Mouse (Mus musculus) heart, embryonic 11.5 days (tissue): ENCODE data around the gene Mboat7. TPM values are rescaled to one million over a fixed set of nuclear protein-coding genes. Genes with fewer than 3 reads are reported as not detected.
"Not testable (repeated sequence)": the region's sequence is repeated elsewhere in the genome, so short reads cannot be mapped to it uniquely, and the experiment has no call there.

Experiments
- ATAC-seq: fragments of 200-750 bp; cut with Nextera tagmentation; replicated peaks from 2 replicates; pipeline ENCODE4 v1.8.0; 2017; ENCODE audit warnings: moderate library complexity; ENCODE audit not compliant: insufficient number of reproducible peaks, low FRiP score, low TSS enrichment
- H3K27ac ChIP-seq: fragments of 300-500 bp; sonication (generic); 2 replicates; pipeline ENCODE4 v1.5.1; 2014; ENCODE audit warnings: mild to moderate bottlenecking, low read depth, low read length
- H3K27me3 ChIP-seq: fragments of 300-500 bp; sonication (generic); 2 replicates; pipeline ENCODE4 v1.6.1; 2014; ENCODE audit warnings: mild to moderate bottlenecking, low read length, mixed read lengths; ENCODE audit not compliant: control insufficient read depth, insufficient read depth
- H3K36me3 ChIP-seq: fragments of 300-500 bp; sonication (generic); 2 replicates; pipeline ENCODE4 v1.6.1; 2014; ENCODE audit warnings: mild to moderate bottlenecking, low read length, moderate library complexity, mixed read lengths; ENCODE audit not compliant: control insufficient read depth, insufficient read depth
- H3K4me1 ChIP-seq: fragments of 300-500 bp; sonication (generic); 2 replicates; pipeline ENCODE4 v1.6.1; 2014; ENCODE audit warnings: low read length; ENCODE audit not compliant: control insufficient read depth, insufficient read depth
- H3K4me2 ChIP-seq: fragments of 300-500 bp; sonication (generic); 2 replicates; pipeline ENCODE4 v1.6.1; 2014; ENCODE audit warnings: mild to moderate bottlenecking, moderate library complexity
- H3K4me3 ChIP-seq: fragments of 300-500 bp; sonication (generic); 2 replicates; pipeline ENCODE4 v1.5.1; 2014; ENCODE audit warnings: low read depth, low read length
- H3K9ac ChIP-seq: fragments of 300-500 bp; sonication (generic); 2 replicates; pipeline ENCODE4 v1.6.1; 2014; ENCODE audit warnings: mild to moderate bottlenecking, low read depth, low read length, moderate library complexity
- H3K9me3 ChIP-seq: fragments of 300-500 bp; sonication (generic); replicated peaks from 2 replicates; pipeline ENCODE4 v1.6.1; 2016; ENCODE audit warnings: low read length; ENCODE audit not compliant: control insufficient read depth
- WGBS: fragments of 180-500 bp; shearing (Covaris S2); extraction: QIAGEN DNeasy Blood & Tissue Kit; methylation state at CpG from one replicate; pipeline ENCODE4 v1.1.7; 2014; ENCODE audit not compliant: insufficient replicate concordance; 5-methylcytosine and 5-hydroxymethylcytosine counted together
- polyA plus RNA-seq: library from polyadenylated mRNA; unstranded; fragments of >200 nt; fragmentation: Nextera tagmentation; extraction: Ambion mirVana; gene quantifications from 2 replicates; pipeline ENCODE4 v1.2.1, GENCODE M21; 2014

Gene Mboat7
- polyA plus RNA-seq, 1 experiment from 2014 or later = 23.9 TPM

DNA sequence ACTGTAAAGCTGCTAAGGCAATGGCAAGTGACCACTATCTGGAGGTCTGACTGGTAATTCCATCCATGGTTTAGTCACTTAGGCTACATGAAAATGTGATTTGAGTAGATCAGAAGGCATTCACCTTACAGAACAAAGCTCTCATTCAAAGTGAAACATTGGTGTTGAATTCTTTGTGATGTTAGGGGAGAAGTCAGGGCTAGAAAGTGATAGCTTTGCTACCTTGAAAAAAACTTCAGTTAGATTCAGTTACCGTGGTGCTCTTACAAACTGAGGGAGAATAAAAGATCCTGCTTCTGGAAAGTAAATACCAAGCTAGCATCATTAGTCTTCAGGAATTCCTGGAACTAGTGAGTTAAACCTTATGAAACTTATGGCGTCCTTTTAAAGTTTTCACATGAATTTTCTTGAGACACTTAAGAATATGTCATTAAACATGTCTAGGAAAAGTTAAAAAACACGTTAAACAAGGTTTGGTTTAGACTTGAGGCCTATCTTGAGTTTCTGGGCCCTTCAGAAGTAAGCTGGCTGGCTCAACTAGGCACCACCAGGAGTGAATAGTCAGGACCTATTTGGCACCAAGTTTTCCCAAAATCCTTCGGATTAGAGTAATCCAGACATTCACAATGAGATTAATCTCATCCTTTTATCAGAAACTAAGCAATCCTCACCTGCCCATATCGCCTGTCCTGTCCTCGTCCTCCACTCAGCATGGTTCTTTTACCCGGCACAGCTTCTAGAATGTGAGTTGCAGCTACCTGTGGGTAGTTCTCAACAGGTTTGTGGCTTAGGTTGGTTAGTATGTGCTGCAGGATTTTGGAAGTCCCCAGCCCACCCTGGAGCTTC, 14.5 kb upstream of the Mboat7 start:
- H3K4me2 ChIP-seq = no peak overlapping the region
- no peaks in the 10 kb centered on the region for H3K27me3 ChIP-seq
- H3K9ac ChIP-seq = no peak overlapping the region
- H3K9me3 ChIP-seq = no peaks in the 10 kb centered on the region
- H3K27ac ChIP-seq = no peak overlapping the region; the same call in 1 of the 2 replicates
- peaks cover 5% of the 10 kb centered on the region for H3K36me3 ChIP-seq
- no peak for ATAC-seq
- peaks cover 8% of the 10 kb centered on the region for H3K4me1 ChIP-seq
- 30% methylated on average over 7 of the region's 7 CpGs for WGBS
- H3K4me3 ChIP-seq = no peak overlapping the region

DNA sequence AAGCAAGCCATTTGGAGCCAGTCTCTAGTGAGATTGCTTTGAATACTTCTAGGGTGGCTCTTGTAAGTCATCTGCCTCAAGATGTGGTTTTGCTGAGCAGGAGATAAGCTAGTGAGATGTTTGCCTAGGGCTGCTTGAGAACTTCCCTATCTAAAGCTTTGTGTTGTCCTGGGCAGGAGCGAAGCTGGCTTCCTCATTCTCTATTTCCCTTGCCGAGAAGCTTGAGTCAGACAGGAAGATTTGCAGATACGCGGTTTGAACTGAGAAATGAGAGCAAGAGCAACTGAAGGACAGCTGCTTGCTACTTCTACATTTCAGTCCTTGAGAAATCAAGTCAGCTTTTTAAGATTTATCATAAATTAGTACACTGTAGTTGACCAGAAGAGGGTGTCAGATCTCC, 13.7 kb upstream of the Mboat7 start:
- no peaks in the 10 kb centered on the region for H3K9me3 ChIP-seq
- 46% methylated on average over 4 of the region's 4 CpGs for WGBS
- no peak overlapping the region for H3K4me2 ChIP-seq
- H3K27ac ChIP-seq = no peak overlapping the region
- no peak overlapping the region for H3K9ac ChIP-seq
- H3K4me3 ChIP-seq = no peak overlapping the region
- peaks cover 8% of the 10 kb centered on the region for H3K4me1 ChIP-seq
- H3K36me3 ChIP-seq = peaks cover 5% of the 10 kb centered on the region
- no peak for ATAC-seq
- no peaks in the 10 kb centered on the region for H3K27me3 ChIP-seq

DNA sequence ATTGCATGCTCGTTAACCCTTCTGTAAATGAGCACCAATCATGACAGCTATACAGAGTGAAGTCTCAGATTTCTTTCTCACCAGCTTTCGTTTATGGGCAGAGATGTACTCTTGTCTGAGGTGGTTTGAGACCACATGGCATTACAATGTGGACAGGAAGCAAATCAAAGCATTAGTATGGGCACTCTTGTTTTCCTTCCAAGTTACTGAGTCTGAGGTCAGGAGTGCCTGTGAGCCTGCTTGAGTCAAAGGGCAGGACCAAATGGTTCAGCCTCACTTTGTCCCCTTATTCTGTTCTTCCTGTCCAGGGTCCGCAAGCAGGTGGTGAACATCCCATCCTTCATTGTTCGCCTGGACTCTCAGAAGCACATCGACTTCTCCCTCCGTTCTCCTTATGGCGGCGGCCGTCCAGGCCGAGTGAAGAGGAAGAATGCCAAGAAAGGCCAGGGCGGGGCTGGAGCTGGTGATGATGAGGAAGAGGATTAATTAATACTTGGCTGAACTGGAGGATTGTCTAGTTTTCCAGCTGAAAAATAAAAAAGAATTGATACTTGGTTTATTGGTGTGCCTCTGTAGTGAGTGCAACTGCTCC, 13.1 kb upstream of the Mboat7 start:
- H3K36me3 ChIP-seq = peaks cover 5% of the 10 kb centered on the region
- H3K4me1 ChIP-seq = peaks cover 8% of the 10 kb centered on the region
- ATAC-seq = no peak
- no peaks in the 10 kb centered on the region for H3K9me3 ChIP-seq
- H3K9ac ChIP-seq = peak overlapping the region; percentile 87; the same call in 1 of the 2 replicates
- 66% methylated on average over 11 of the region's 11 CpGs for whole genome bisulfite sequencing
- no peak overlapping the region for H3K27ac ChIP-seq
- H3K4me2 ChIP-seq = peak overlapping the region; percentile 92
- H3K4me3 ChIP-seq = peak overlapping the region; percentile 78
- no peaks in the 10 kb centered on the region for H3K27me3 ChIP-seq

DNA sequence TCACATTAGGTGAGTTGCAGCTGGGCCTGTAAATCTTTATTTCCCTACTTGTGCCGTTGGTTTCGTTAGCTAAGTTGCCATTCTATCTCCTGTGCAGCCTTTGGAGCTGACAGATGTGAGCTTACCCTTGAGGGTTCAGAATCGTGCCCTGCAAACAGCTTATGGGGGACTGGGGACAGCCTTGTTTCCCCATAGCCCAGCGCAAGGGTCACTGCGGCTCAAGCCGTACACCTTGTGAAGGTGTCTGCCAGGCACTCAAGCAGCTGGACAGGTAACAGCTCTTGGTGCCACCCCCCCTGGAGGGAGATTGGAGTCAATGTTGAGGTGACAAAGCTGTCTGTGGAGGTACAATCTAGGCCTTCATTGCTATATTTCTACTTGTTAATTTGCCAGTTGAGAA, 12.6 kb upstream of the Mboat7 start:
- no peaks in the 10 kb centered on the region for H3K27me3 ChIP-seq
- H3K4me1 ChIP-seq = peaks cover 8% of the 10 kb centered on the region
- no peaks in the 10 kb centered on the region for H3K9me3 ChIP-seq
- H3K27ac ChIP-seq = no peak overlapping the region
- no peak for ATAC-seq
- H3K9ac ChIP-seq = peak overlapping the region; percentile 87
- peak overlapping the region; percentile 92 for H3K4me2 ChIP-seq
- WGBS = 37% methylated on average over 6 of the region's 6 CpGs
- peak overlapping the region; percentile 78 for H3K4me3 ChIP-seq
- peaks cover 5% of the 10 kb centered on the region for H3K36me3 ChIP-seq

DNA sequence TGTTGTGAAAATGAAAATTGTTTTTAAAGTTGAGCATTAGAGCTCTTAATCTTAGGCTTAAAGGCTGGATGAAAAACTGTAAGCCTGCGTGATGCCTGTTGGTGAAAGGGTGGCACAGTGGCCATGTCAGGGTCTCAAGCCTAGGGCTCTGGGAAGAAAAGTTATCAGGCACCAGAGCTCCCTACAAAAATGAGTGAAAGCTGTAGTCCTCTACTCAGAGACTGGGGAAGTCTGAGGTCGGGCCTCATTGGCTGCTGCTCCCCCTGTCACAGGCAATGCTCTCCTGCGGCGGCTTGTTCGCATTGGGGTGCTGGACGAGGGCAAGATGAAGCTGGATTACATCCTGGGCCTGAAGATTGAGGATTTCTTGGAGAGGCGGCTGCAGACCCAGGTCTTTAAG, 12.1 kb upstream of the Mboat7 start:
- not testable (repeated sequence) for H3K36me3 ChIP-seq
- peak overlapping the region; percentile 87 for H3K9ac ChIP-seq
- 8% methylated on average over 6 of the region's 7 CpGs for whole genome bisulfite sequencing

DNA sequence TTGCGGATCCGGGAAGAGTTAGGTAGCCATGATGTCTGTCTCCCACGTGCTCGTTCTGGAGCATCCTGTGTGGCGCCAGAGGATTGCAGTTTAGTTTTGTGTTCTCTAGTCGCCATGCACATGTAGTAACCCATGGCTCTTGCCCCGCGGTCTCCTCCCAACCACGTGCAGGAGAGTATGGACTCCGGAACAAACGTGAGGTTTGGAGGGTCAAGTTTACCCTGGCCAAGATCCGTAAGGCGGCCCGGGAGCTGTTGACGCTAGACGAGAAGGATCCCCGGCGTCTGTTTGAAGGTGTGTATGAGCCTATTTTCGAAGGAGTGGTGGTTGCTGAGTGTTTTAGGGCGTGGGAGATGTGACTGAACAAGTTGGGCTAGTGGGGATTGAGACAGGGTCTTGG, 11.2 kb upstream of the Mboat7 start:
- peaks cover 8% of the 10 kb centered on the region for H3K4me1 ChIP-seq
- peaks cover 9% of the 10 kb centered on the region for H3K36me3 ChIP-seq
- H3K27ac ChIP-seq = peak overlapping the region; percentile 88
- peak overlapping the region; percentile 78 for H3K4me3 ChIP-seq
- peak overlapping the region; percentile 87 for H3K9ac ChIP-seq
- ATAC-seq = 0 out of 2 replicates have a peak, but pooled peaks have one; percentile 10
- H3K9me3 ChIP-seq = no peaks in the 10 kb centered on the region
- H3K4me2 ChIP-seq = peak overlapping the region; percentile 92
- no peaks in the 10 kb centered on the region for H3K27me3 ChIP-seq
- under 1% methylated on average over 20 of the region's 20 CpGs for WGBS

More for the DNA sequence above, 12.1 kb upstream of the Mboat7 start:
- not testable (repeated sequence) for H3K9me3 ChIP-seq, H3K4me1 ChIP-seq, H3K27me3 ChIP-seq, ATAC-seq
- peak overlapping the region; percentile 88 for H3K27ac ChIP-seq
- H3K4me3 ChIP-seq = peak overlapping the region; percentile 78
- H3K4me2 ChIP-seq = peak overlapping the region; percentile 92

DNA sequence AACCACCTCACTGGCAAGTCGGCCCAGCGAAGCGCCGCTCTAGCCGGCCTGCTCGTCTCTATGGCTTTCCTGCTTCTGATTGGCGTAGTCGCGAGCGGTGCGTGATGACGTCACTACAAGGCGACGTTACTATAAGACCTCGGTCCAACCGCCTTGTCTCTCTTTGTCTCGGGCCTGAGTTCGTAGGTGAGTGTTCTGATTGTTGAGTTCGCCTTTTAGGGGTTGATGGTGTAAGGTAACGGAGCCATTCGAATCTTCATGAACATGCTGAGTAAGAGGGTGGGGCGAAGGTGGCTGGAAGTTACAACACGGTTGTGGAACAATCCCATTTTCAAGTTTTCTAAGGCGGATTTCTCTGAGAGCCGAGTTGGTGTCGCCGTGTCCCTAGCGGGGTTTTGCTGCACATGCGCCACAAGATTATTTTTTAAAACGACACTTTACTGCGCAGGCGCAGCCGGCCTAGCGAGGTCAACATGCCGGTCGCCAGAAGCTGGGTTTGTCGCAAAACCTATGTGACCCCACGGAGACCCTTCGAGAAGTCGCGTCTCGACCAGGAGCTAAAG, 10.6 kb upstream of the Mboat7 start, which contains the start of gene Rps9:
TSS of gene Rps9 (plus strand) at position 115 of the 563 bp plus-strand sequence.
- peaks cover 13% of the 10 kb centered on the region for H3K36me3 ChIP-seq
- no peaks in the 10 kb centered on the region for H3K27me3 ChIP-seq
- no peaks in the 10 kb centered on the region for H3K9me3 ChIP-seq
- 2% methylated on average over 42 of the region's 42 CpGs for WGBS
- peaks cover 8% of the 10 kb centered on the region for H3K4me1 ChIP-seq
- H3K4me3 ChIP-seq = peak within 1 kb of the TSS; percentile 78
- peak within 1 kb of the TSS; percentile 87 for H3K9ac ChIP-seq
- peak within 1 kb of the TSS; percentile 92 for H3K4me2 ChIP-seq
- H3K27ac ChIP-seq = peak within 1 kb of the TSS; percentile 88
- ATAC-seq = peak; percentile 91

DNA sequence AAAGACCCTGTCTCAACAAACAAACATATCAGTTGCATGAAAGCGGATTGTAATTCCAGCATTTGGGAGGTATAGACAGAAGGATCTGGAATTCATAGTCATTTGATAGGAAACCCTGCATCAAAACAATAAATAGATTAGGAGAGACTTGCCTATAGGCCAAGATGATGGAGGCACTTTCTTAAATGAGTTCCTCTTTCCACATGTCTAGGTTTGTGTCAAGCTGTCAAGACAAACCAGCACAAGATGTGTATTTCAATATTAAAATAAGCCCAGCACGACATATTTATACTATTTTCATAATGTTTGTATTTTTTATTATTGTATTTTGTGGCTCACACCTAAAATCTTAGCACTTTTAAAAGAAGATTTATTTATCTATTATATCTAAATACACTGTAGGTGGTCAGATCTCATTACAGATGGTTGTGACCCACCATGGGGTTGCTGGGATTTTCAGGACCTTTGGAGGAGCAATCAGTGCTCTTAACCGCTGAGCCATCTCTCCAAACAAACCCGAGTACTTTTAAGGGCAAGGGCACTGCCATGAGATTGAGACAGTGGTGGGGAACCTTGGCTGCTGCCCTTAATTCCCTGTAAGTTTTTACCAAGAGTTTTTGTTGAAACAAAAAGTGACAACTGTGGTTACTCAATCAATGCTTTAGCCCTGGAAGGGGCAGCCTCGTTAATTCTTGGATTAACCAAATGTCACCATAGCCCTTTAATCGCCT, 10.0 kb upstream of the Mboat7 start:
- peak overlapping the region; percentile 92 for H3K4me2 ChIP-seq
- H3K4me3 ChIP-seq = peak overlapping the region; percentile 78
- H3K27me3 ChIP-seq = no peaks in the 10 kb centered on the region
- H3K27ac ChIP-seq = peak overlapping the region; percentile 88; the same call in 1 of the 2 replicates
- peak overlapping the region; percentile 87 for H3K9ac ChIP-seq
- ATAC-seq = peak; percentile 11; the same call in 1 of the 2 replicates
- peaks cover 8% of the 10 kb centered on the region for H3K4me1 ChIP-seq
- H3K36me3 ChIP-seq = peaks cover 18% of the 10 kb centered on the region
- WGBS = 20% methylated on average over 6 of the region's 6 CpGs
- H3K9me3 ChIP-seq = no peaks in the 10 kb centered on the region
